Mouse (Mus musculus) embryonic facial prominence, embryonic 14.5 days (tissue): Measurements from ENCODE around the gene Gadl1. TPM values are rescaled to one million over a fixed set of nuclear protein-coding genes. Genes with fewer than 3 reads are reported as not detected.
A peak's percentile ranks its signal among the peaks of the same experiment; 100 is the strongest.

Source experiments
- ATAC-seq: fragments of 200-750 bp; cut with Nextera tagmentation; 2 replicates; pipeline ENCODE4 v1.8.0; 2017; ENCODE audit warnings: low read depth, moderate number of reproducible peaks, moderate TSS enrichment
- DNase-seq: peaks from one replicate; pipeline ENCODE4 v3.0.0-alpha.2; 2015; ENCODE audit warnings: low spot score
- H3K27ac ChIP-seq: fragments of 300-500 bp; sonication (generic); replicated peaks from 2 replicates; pipeline ENCODE4 v1.5.1; 2014; ENCODE audit warnings: low read depth, mild to moderate bottlenecking, low read length, moderate library complexity
- H3K27me3 ChIP-seq: fragments of 300-500 bp; sonication (generic); replicated peaks from 2 replicates; pipeline ENCODE4 v1.6.1; 2014; ENCODE audit warnings: low read length; ENCODE audit not compliant: control insufficient read depth, insufficient read depth
- H3K36me3 ChIP-seq: fragments of 300-500 bp; sonication (generic); 2 replicates; pipeline ENCODE4 v1.6.1; 2014; ENCODE audit warnings: low read length, mixed read lengths; ENCODE audit not compliant: control insufficient read depth, insufficient read depth
- H3K4me1 ChIP-seq: fragments of 300-500 bp; sonication (generic); 2 replicates; pipeline ENCODE4 v1.6.1; 2014; ENCODE audit warnings: antibody characterized with exemption, low read length; ENCODE audit not compliant: control insufficient read depth, insufficient read depth
- H3K4me2 ChIP-seq: fragments of 300-500 bp; sonication (generic); 2 replicates; pipeline ENCODE4 v1.6.1; 2014; ENCODE audit warnings: low read depth, mild to moderate bottlenecking, low read length, moderate library complexity, mixed read lengths
- H3K4me3 ChIP-seq: fragments of 300-500 bp; sonication (generic); 2 replicates; pipeline ENCODE4 v1.5.1; 2014; ENCODE audit warnings: low read depth, mild to moderate bottlenecking, low read length
- H3K9ac ChIP-seq: fragments of 300-500 bp; sonication (generic); 2 replicates; pipeline ENCODE4 v1.6.1; 2014; ENCODE audit warnings: low read depth, mild to moderate bottlenecking, low read length, moderate library complexity, mixed read lengths
- H3K9me3 ChIP-seq: fragments of 300-500 bp; sonication (generic); 2 replicates; pipeline ENCODE4 v1.6.1; 2016; ENCODE audit warnings: low read length; ENCODE audit not compliant: control insufficient read depth
- WGBS: fragments of 180-500 bp; shearing (Covaris S2); extraction: QIAGEN DNeasy Blood & Tissue Kit; methylation state at CpG from one replicate; pipeline ENCODE4 v1.1.7; 2014; 5-methylcytosine and 5-hydroxymethylcytosine counted together
- polyA plus RNA-seq: library from polyadenylated mRNA; unstranded; fragments of >200 nt; fragmentation: Nextera tagmentation; extraction: Ambion mirVana; gene quantifications from 2 replicates; pipeline ENCODE4 v1.2.1, GENCODE M21; 2014

The Gadl1 gene
- polyA plus RNA-seq, 1 experiment from 2014 or later: 2.5 TPM

DNA sequence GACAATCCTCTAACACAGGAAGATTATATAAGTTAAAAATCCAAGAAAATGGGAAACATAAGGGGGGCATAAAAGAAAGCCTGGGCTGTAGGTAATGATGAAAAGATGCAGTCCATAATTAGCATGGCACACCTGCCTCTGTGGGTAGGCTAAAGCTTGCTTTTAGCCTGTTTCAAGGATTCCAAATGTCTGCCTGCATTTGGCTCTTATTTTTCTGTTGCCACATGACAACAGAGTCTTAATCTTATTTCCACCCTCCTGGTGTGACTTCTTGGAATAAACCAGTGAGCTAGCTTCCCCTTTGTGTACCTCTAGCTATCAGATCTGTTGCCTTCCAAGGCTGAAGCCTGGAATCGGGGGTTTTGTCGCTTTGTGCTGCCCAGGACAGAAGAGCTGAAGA lies 69.2 kb downstream of the Gadl1 start:
- no peaks in the 10 kb centered on the region for H3K36me3 ChIP-seq
- no peak for ATAC-seq
- 73% methylated on average over 2 of the region's 2 CpGs for WGBS
- no peak overlapping the region for H3K27ac ChIP-seq
- H3K4me1 ChIP-seq: no peaks in the 10 kb centered on the region
- no peak overlapping the region for H3K4me2 ChIP-seq
- no peak overlapping the region for H3K4me3 ChIP-seq
- H3K27me3 ChIP-seq: no peaks in the 10 kb centered on the region
- no peak overlapping the region for H3K9ac ChIP-seq
- DNase-seq: no peak
- 0 out of 2 replicates have a peak, but pooled peaks cover 3% of the 10 kb centered on the region for H3K9me3 ChIP-seq

DNA sequence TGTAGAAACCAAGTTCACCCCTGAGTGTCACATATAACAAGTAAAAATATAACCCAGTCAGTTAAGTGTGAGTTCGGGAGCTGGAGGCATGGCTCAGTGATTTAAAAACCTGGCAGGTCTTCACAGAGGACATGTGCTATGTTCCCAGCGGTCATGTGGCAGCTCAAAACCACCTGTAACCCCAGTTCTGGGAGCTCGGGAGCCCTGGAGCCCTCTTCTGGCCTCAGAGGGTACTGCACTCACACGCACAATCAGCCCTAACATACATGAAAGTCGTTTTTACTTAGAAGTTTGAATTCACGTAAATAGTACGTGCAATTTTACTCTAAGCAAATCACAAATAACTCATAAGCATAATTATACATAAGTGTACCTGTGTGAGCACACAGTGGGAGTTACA lies 81.4 kb downstream of the Gadl1 start:
- WGBS: 89% methylated on average over 7 of the region's 7 CpGs
- no peaks in the 10 kb centered on the region for H3K27me3 ChIP-seq
- no peaks in the 10 kb centered on the region for H3K9me3 ChIP-seq
- no peak overlapping the region for H3K9ac ChIP-seq
- H3K4me1 ChIP-seq: no peaks in the 10 kb centered on the region; the same call in 1 of the 2 replicates
- ATAC-seq (no peak), DNase-seq (no peak)
- no peaks in the 10 kb centered on the region for H3K36me3 ChIP-seq
- no peak overlapping the region for H3K27ac ChIP-seq
- no peak overlapping the region for H3K4me2 ChIP-seq
- no peak overlapping the region for H3K4me3 ChIP-seq

DNA sequence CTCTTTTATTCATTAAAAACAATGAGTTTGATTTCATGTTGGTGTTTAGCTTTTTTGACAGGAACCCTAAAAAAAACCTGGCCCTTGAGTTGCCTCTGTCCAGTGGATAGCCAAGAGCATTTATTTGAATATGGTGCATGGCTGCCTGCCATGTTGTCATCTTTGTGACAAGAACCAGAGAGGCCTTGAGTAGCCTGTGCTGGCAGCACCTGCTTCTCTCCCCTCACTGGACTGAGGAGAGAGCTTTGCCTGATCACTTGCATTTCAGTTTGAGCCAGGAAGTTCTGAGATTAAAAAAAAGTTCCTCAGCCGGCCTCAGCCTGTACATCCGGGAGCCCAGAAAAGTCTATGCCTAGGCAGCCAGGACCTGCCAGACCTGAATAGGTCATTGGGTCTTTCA lies 85.5 kb downstream of the Gadl1 start:
- Histone ChIP-seq H3K4me3 (no peak overlapping the region), H3K9me3 (no peaks in the 10 kb centered on the region)

DNA sequence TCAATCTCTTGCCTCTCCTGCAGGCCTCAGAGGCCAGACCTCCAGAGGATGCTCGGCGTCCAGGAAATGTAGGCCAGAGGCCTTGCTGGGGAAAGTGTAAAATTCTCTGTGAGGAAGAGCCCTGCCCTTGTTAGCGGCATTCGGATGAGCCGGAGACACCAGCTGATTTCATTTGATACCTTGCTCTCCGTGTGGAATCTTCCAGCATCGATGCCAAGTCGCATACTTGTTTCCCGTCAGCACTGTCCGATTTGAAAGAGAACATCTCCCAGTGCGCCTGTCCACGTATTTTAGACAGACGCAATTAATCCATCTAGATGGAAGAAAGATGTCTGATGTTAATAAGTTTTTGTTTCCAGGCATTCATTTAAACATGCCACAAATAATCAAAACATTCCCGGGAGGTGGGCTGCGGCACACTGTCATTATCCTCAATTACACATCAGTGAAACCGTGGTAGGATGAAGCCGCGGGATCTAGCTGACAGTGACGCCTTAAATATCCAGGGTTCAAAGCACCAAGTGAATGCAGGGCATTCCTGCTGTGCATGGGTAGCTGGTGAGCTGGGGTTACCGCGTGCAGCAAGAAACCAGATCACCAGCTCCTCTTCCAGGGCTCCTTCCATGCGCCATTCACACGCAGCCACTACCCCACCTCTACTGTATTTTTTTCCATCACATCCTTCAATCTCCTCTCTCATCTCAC lies 86.8 kb downstream of the Gadl1 start:
- Histone ChIP-seq H3K9ac (no peak overlapping the region), H3K27me3 (no peaks in the 10 kb centered on the region), H3K27ac (peak overlapping the region; percentile 44; the same call in 1 of the 2 replicates), H3K4me1 (no peaks in the 10 kb centered on the region; the same call in 1 of the 2 replicates), H3K4me2 (no peak overlapping the region), H3K9me3 (no peaks in the 10 kb centered on the region), H3K36me3 (no peaks in the 10 kb centered on the region), H3K4me3 (no peak overlapping the region)
- ATAC-seq: no peak
- DNase-seq: peak; percentile 67
- WGBS: 54% methylated on average over 23 of the region's 23 CpGs

More for the DNA sequence above, 85.5 kb downstream of the Gadl1 start:
- H3K27ac ChIP-seq: no peak overlapping the region
- ATAC-seq (no peak), DNase-seq (peak; percentile 29)
- 82% methylated on average over 2 of the region's 2 CpGs for WGBS
- no peaks in the 10 kb centered on the region; the same call in 1 of the 2 replicates for H3K4me1 ChIP-seq
- H3K4me2 ChIP-seq: no peak overlapping the region
- no peak overlapping the region for H3K9ac ChIP-seq
- no peaks in the 10 kb centered on the region for H3K36me3 ChIP-seq
- H3K27me3 ChIP-seq: no peaks in the 10 kb centered on the region

DNA sequence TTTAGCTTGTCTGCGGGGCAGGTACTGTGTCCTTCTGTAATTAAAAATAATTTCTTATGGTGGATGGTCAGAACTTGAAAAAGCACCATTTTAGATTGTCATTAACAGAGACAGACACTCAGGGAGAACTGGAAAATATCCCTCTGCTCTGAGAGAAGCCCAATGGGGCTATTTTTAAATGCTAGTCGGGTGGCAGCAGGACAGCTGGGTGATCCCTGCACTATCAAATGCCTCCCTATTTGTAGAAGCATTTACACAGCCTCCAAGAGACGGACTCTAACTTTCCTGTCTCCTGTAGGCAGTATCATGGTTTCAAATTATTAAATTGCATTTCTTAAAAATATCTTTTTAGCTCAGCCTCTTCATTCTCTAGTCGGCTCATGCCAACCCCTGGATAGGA lies 89.1 kb downstream of the Gadl1 start:
- WGBS: 52% methylated on average over 4 of the region's 4 CpGs
- no peak for ATAC-seq

DNA sequence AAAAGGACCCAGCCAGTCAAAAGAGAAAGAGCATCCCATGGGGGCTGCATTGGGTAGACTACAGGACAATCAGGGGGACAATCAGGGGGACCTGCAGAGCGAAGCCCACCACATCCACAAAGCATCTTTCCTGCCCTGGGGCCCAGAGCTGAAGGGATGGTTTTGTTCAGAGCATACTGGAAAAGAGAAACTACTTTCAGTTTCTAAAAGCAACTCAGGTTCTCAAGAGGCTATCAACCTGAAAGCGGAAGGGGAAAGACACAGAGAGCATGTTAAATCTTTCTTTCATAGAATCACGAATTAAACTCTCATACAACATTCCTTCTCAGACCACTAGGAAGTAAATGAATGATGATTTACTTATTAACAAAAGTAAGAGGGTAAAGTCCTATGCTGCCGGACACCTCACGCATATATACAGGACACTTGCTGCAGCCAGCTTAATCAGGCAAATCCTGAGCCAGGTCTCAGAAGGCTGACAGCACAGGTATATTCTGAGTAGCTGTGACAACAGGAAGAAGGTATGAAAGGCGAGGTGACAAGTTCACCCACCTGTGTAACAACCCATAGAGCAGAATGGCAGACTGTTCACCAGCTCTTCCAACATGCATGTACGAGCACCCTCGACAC lies 90.2 kb downstream of the Gadl1 start:
- 85% methylated on average over 8 of the region's 8 CpGs for WGBS

More for the DNA sequence above, 89.1 kb downstream of the Gadl1 start:
- H3K4me3 ChIP-seq: no peak overlapping the region
- H3K9ac ChIP-seq: no peak overlapping the region
- H3K4me1 ChIP-seq: no peaks in the 10 kb centered on the region; the same call in 1 of the 2 replicates
- no peaks in the 10 kb centered on the region for H3K27me3 ChIP-seq
- H3K27ac ChIP-seq: no peak overlapping the region
- DNase-seq: peak; percentile 14
- H3K4me2 ChIP-seq: no peak overlapping the region
- H3K9me3 ChIP-seq: no peaks in the 10 kb centered on the region
- H3K36me3 ChIP-seq: no peaks in the 10 kb centered on the region

DNA sequence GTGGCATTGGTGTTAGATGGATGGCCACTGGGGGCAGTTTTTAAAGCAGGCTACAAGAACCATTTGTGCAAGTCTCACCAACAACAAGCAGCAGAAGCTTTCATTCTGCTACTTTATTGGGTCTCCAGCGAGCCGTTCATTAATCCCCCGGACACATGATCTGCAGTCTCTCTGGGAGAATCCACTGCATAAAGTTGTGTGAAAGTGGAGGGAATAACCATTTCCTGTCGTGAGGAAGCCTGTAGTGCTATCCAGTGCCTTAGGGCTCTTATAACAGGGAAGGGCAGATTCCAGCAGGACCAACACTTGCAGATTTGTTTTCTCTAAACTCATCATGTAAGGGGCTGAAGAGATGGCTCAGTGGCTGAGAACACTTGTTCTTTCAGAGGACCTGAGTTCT lies 104.7 kb downstream of the Gadl1 start:
- Histone ChIP-seq H3K27ac (no peak overlapping the region), H3K9me3 (no peaks in the 10 kb centered on the region), H3K36me3 (no peaks in the 10 kb centered on the region), H3K9ac (no peak overlapping the region), H3K4me1 (no peaks in the 10 kb centered on the region), H3K4me2 (no peak overlapping the region), H3K27me3 (no peaks in the 10 kb centered on the region), H3K4me3 (no peak overlapping the region)
- ATAC-seq (no peak), DNase-seq (no peak)
- WGBS: 44% methylated on average over 4 of the region's 4 CpGs

More for the DNA sequence above, 90.2 kb downstream of the Gadl1 start:
- Histone ChIP-seq H3K4me3 (no peak overlapping the region), H3K9ac (no peak overlapping the region), H3K27me3 (no peaks in the 10 kb centered on the region), H3K36me3 (no peaks in the 10 kb centered on the region), H3K9me3 (no peaks in the 10 kb centered on the region), H3K4me1 (no peaks in the 10 kb centered on the region; the same call in 1 of the 2 replicates), H3K4me2 (no peak overlapping the region), H3K27ac (no peak overlapping the region)
- DNase-seq (no peak), ATAC-seq (no peak)

DNA sequence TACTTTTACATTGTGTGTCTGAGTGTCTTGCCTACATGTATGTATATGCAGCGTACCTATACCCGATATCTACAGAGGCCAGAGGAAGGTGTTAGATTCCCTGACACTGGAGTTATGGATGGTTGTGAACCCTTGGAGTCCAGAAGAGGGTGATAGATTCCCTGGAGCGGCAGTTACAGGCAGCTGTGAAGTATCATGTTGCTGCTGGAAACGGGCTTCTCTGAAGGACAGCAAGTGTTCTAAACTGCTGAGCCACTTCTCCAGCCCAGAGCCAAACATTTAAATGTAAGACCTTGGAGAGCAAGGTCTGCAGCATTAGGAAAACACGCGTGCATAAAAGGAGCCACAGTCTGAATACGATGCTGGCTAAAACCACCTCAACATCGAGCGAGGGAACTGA lies 107.0 kb downstream of the Gadl1 start:
- no peak for ATAC-seq
- peak; percentile 49 for DNase-seq
- H3K27me3 ChIP-seq: no peaks in the 10 kb centered on the region

More for the DNA sequence above, 107.0 kb downstream of the Gadl1 start:
- no peaks in the 10 kb centered on the region for H3K4me1 ChIP-seq
- H3K4me3 ChIP-seq: no peak overlapping the region
- no peak overlapping the region for H3K4me2 ChIP-seq
- H3K27ac ChIP-seq: no peak overlapping the region
- H3K36me3 ChIP-seq: no peaks in the 10 kb centered on the region
- 70% methylated on average over 9 of the region's 9 CpGs for WGBS
- no peak overlapping the region for H3K9ac ChIP-seq
- no peaks in the 10 kb centered on the region for H3K9me3 ChIP-seq
